Mouse (Mus musculus) lung, postnatal 10 days (tissue): ENCODE measurements around the gene Dnmt3l.

Experiments
- DNase-seq: peaks from one replicate; pipeline ENCODE4 v3.0.0; 2021

Dnmt3l gene

GRCm38 (mm10) chr10:78037139-78037538 is 4.6 kb upstream of the Dnmt3l start:
- DNase-seq = no peak

GRCm38 (mm10) chr10:78042096-78042495 is 349 bp downstream of the Dnmt3l start:
- no peak for DNase-seq

- no peak for DNase-seq
These were observed 1.1 kb downstream of the Dnmt3l start for GRCm38 (mm10) chr10:78042697-78043405.

- DNase-seq = peak; percentile 63
These were observed 1.7 kb downstream of the Dnmt3l start, which contains the start of gene Aire for GRCm38 (mm10) chr10:78043406-78043836. Gene Aire (minus strand): TSS chr10:78043610.

GRCm38 (mm10) chr10:78044531-78044930 is 2.8 kb downstream of the Dnmt3l start:
- DNase-seq = no peak

GRCm38 (mm10) chr10:78046388-78046787 is 4.6 kb downstream of the Dnmt3l start:
- DNase-seq = no peak

- DNase-seq = no peak
These were observed 6.4 kb downstream of the Dnmt3l start for GRCm38 (mm10) chr10:78048061-78048730.

GRCm38 (mm10) chr10:78049519-78050035 is 7.8 kb downstream of the Dnmt3l start:
- DNase-seq = no peak

GRCm38 (mm10) chr10:78054633-78055565 is 13.2 kb downstream of the Dnmt3l start:
- peak; percentile 71 for DNase-seq

GRCm38 (mm10) chr10:78057056-78057455 is 15.3 kb downstream of the Dnmt3l start:
- DNase-seq = no peak

GRCm38 (mm10) chr10:78063122-78063521 is 21.4 kb downstream of the Dnmt3l start:
- no peak for DNase-seq

GRCm38 (mm10) chr10:78067226-78067625 is 25.5 kb downstream of the Dnmt3l start:
- peak; percentile 44 for DNase-seq

- peak; percentile 30 for DNase-seq
These were observed 26.8 kb downstream of the Dnmt3l start for GRCm38 (mm10) chr10:78068541-78068940.

GRCm38 (mm10) chr10:78069101-78070011 is 27.6 kb downstream of the Dnmt3l start, which contains the start of gene Icosl:
Gene Icosl (plus strand): TSS chr10:78069302.
- peak; percentile 81 for DNase-seq

- DNase-seq = no peak
These were observed 32.4 kb downstream of the Dnmt3l start for GRCm38 (mm10) chr10:78074151-78074550.

- DNase-seq = no peak
These were observed 33.2 kb downstream of the Dnmt3l start for GRCm38 (mm10) chr10:78074977-78075376.

GRCm38 (mm10) chr10:78077862-78078261 is 36.1 kb downstream of the Dnmt3l start:
- no peak for DNase-seq

GRCm38 (mm10) chr10:78078276-78078675 is 36.5 kb downstream of the Dnmt3l start:
- no peak for DNase-seq

GRCm38 (mm10) chr10:78079955-78080591 is 38.3 kb downstream of the Dnmt3l start:
- DNase-seq = peak; percentile 64

GRCm38 (mm10) chr10:78084073-78084472 is 42.3 kb downstream of the Dnmt3l start:
- DNase-seq = no peak

- no peak for DNase-seq
These were observed 44.0 kb downstream of the Dnmt3l start for GRCm38 (mm10) chr10:78085711-78086110.
